Mouse (Mus musculus) ES-E14 (cell line): ENCODE data around the gene Eif4g3. TPM values are rescaled to one million over a fixed set of nuclear protein-coding genes. Genes with fewer than 3 reads are reported as not detected.

ENCODE experiments used
- DNase-seq: peaks from one replicate; pipeline ENCODE4 v3.0.0-alpha.2; 2013; ENCODE audit warnings: low read depth, low spot score
- H3K27ac ChIP-seq: 2 replicates; pipeline ENCODE4 v1.5.1; 2012; ENCODE audit warnings: low read depth, mild to moderate bottlenecking, low read length, moderate library complexity, mixed read lengths; ENCODE audit not compliant: poor library complexity, insufficient read depth, severe bottlenecking
- H3K36me3 ChIP-seq: 2 replicates; pipeline ENCODE4 v1.6.1; 2012; ENCODE audit warnings: mild to moderate bottlenecking, low read length, moderate library complexity, mixed read lengths; ENCODE audit not compliant: control insufficient read depth, poor library complexity, insufficient read depth, severe bottlenecking
- H3K4me1 ChIP-seq, 2 experiments: fragments of 150-350 bp in 1 of 2; sonication (generic) in 1 of 2; 2 replicates each; pipeline ENCODE4 v1.6.1; 2012; ENCODE audit warnings: low read length in 2 of 2, mild to moderate bottlenecking in 1 of 2, mixed read lengths in 1 of 2; ENCODE audit not compliant: control insufficient read depth in 2 of 2, insufficient read depth in 2 of 2, poor library complexity in 1 of 2
- H3K4me3 ChIP-seq, 2 experiments: fragments of 150-350 bp in 1 of 2; sonication (generic) in 1 of 2; 2 replicates each; pipeline ENCODE4 v1.5.1; 2012; ENCODE audit warnings: low read length in 2 of 2, low read depth in 1 of 2, mild to moderate bottlenecking in 1 of 2, mixed read lengths in 1 of 2; ENCODE audit not compliant: insufficient read depth in 1 of 2, poor library complexity in 1 of 2, severe bottlenecking in 1 of 2
- H3K9ac ChIP-seq: 2 replicates; pipeline ENCODE4 v1.6.1; 2012; ENCODE audit warnings: low read depth, mild to moderate bottlenecking, low read length, mixed read lengths; ENCODE audit not compliant: poor library complexity, insufficient read depth, severe bottlenecking
- H3K9me3 ChIP-seq: fragments of 150-350 bp; sonication (generic); 2 replicates; pipeline ENCODE4 v1.6.1; 2012; ENCODE audit warnings: low read depth, mild to moderate bottlenecking, low read length; ENCODE audit not compliant: control insufficient read depth, insufficient read depth
- CHD2 ChIP-seq: IDR thresholded peaks from 2 replicates; pipeline ENCODE4 v1.6.1; 2014; ENCODE audit warnings: mild to moderate bottlenecking, low read depth, low read length, inconsistent platforms
- HCFC1 ChIP-seq: IDR thresholded peaks from 2 replicates; pipeline ENCODE4 v1.6.1; 2012; ENCODE audit warnings: low read length, inconsistent platforms, borderline replicate concordance; ENCODE audit not compliant: insufficient read depth
- MAFK ChIP-seq: IDR thresholded peaks from 2 replicates; pipeline ENCODE4 v1.6.1; 2014; ENCODE audit warnings: mild to moderate bottlenecking, low read depth, low read length, inconsistent platforms; ENCODE audit not compliant: insufficient read depth
- ZC3H11A ChIP-seq: IDR thresholded peaks from 2 replicates; pipeline ENCODE4 v1.6.1; 2012; ENCODE audit warnings: low read depth, mild to moderate bottlenecking, inconsistent platforms, low read length, borderline replicate concordance
- ZNF384 ChIP-seq: IDR thresholded peaks from 2 replicates; pipeline ENCODE4 v1.6.1; 2012; ENCODE audit warnings: low read depth, low read length, inconsistent platforms
- in situ Hi-C, 2 experiments: fragments of 600-800 bp; cut with MboI; formaldehyde crosslinking; loops; one replicate each; pipeline ENCODE4 v1.15.1; 2025; ENCODE audit warnings: low sequenced_read_pairs in 2 of 2, inconsistent platforms in 1 of 2; ENCODE audit not compliant: unreplicated experiment in 2 of 2
- total RNA-seq: library from RNA; depleted of rRNA; stranded (reverse); fragments of 300-350 nt; gene quantifications from 2 replicates; pipeline ENCODE4 v1.2.3, GENCODE M21; 2012

Gene Eif4g3
- total RNA-seq, 1 experiment: 18.7 TPM

- no peak overlapping the region for H3K27ac ChIP-seq
- TF ChIP-seq CHD2: no peak
- no peak for TF ChIP-seq MAFK
- TF ChIP-seq ZC3H11A: no peak
- no peak for TF ChIP-seq ZNF384
- no peak for TF ChIP-seq HCFC1
- in situ Hi-C loops: no loop called here
- peaks cover 8% of the 10 kb centered on the region; the same call in 1 of the 2 replicates for H3K36me3 ChIP-seq
- no peak overlapping the region for H3K9ac ChIP-seq
- no peaks in the 10 kb centered on the region; a peak in 1 of 4 replicates for H3K4me1 ChIP-seq
- no peak for DNase-seq
- no peak overlapping the region for H3K4me3 ChIP-seq
- no peaks in the 10 kb centered on the region for H3K9me3 ChIP-seq
Observed at GRCm38 (mm10) chr4:138084103-138084502, 91.3 kb downstream of the Eif4g3 start.

DNA sequence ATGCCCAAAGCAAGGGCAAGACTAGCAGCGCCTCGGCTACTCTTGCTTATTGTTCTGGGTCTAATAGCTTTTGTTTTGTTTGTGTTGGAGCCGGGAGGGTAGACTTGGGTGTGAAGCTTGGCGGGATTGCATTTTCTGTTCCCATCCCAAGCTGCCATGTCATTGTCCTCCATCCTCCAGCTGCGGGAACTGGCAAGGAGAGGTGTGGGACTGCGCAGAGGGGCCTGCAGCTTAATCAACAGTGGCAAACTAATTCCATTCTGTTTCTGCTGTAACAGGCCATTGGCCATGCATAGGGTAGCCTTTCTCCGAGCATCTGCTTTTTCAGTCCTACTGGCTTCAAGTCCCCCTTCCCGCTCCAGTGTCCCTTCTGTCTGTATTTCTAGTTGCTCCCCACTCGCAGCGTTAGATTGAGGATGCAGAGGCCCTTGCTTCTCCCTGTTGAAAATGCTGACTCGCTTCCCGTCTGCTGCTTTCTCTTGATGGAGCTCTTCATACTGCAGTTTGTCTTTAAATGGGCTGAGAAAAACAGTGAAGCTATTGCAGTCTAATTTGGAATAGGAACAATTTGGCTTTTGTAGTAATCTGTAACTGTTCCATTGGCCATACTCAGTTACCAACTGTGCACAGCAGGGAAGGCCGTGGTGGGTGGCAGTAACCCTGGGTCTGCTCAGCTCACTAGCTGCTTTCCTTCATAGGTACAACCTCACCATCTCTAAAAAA, 92.2 kb downstream of the Eif4g3 start:
- in situ Hi-C loops: no loop called here
- Histone ChIP-seq H3K27ac (no peak overlapping the region), H3K4me1 (no peaks in the 10 kb centered on the region; a peak in 1 of 4 replicates), H3K36me3 (peaks cover 8% of the 10 kb centered on the region; the same call in 1 of the 2 replicates), H3K9ac (no peak overlapping the region), H3K4me3 (no peak overlapping the region), H3K9me3 (no peaks in the 10 kb centered on the region)
- TF ChIP-seq MAFK: no peak
- TF ChIP-seq ZNF384: no peak
- TF ChIP-seq ZC3H11A: no peak
- TF ChIP-seq CHD2: no peak
- no peak for TF ChIP-seq HCFC1
- DNase-seq: no peak

DNA sequence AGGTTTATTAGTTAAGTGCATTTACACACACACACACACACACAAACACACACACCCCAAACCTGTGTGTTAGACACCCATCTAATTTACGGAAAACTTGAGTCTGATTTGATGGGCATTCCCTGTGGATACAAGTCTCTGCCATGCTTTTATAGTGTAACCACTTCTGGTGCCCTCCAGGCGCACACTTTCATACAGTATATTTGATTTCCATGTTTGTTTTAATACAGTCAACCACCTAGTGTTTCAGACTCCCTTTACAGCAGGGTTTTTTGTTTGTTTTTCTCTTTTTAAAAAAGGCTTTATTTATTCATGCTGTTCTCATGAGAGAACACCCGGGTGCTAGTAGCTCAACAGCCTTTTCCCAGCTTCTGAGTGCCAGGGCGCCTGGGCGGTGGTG, 94.1 kb downstream of the Eif4g3 start:
- Histone ChIP-seq H3K4me1 (no peaks in the 10 kb centered on the region; a peak in 1 of 4 replicates), H3K9me3 (no peaks in the 10 kb centered on the region), H3K4me3 (no peak overlapping the region), H3K27ac (no peak overlapping the region), H3K9ac (no peak overlapping the region), H3K36me3 (peaks cover 8% of the 10 kb centered on the region; the same call in 1 of the 2 replicates)
- DNase-seq: no peak
- in situ Hi-C loops: no loop called here
- TF ChIP-seq ZNF384 (no peak), CHD2 (no peak), MAFK (no peak), HCFC1 (no peak), ZC3H11A (no peak)

DNA sequence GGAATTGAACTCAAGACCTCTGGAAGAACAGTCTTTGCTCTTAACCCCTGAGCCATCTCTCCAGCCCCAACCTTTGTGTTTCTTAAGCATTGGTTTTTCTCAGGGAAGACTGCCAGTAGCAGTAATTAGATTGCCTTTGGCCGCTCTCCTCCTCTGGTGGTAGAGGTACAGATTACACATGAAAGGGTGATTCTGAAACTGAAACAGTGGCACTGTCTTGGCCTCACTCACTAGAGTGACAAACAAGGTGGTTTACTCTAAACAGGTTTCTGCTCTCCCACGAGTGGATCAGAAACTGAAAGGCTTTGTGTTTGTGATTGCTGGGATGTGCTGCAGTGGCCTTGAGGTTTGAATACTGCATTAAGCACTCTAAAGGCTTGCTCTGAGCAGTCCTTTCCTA, 96.7 kb downstream of the Eif4g3 start:
- no peak for DNase-seq
- Histone ChIP-seq H3K9ac (no peak overlapping the region), H3K4me3 (no peak overlapping the region), H3K36me3 (peaks cover 3% of the 10 kb centered on the region; the same call in 1 of the 2 replicates), H3K27ac (no peak overlapping the region), H3K9me3 (no peaks in the 10 kb centered on the region), H3K4me1 (no peaks in the 10 kb centered on the region)
- in situ Hi-C loops: no loop called here
- TF ChIP-seq CHD2 (no peak), ZC3H11A (no peak), ZNF384 (no peak), HCFC1 (no peak), MAFK (no peak)
